Mouse (Mus musculus): ENCODE measurements around the gene Gm9. TPM values are rescaled to one million over a fixed set of nuclear protein-coding genes. Genes with fewer than 3 reads are reported as not detected.
A peak's percentile ranks its signal among the peaks of the same experiment; 100 is the strongest.
"Not testable (repeated sequence)": the region's sequence is repeated elsewhere in the genome, so short reads cannot be mapped to it uniquely, and the experiment has no call there.

Gene Gm9
- total RNA-seq (2021) = not detected
- long read RNA-seq, experiment 1 = 0 reads
- long read RNA-seq, experiment 2 = 0 reads

DNA sequence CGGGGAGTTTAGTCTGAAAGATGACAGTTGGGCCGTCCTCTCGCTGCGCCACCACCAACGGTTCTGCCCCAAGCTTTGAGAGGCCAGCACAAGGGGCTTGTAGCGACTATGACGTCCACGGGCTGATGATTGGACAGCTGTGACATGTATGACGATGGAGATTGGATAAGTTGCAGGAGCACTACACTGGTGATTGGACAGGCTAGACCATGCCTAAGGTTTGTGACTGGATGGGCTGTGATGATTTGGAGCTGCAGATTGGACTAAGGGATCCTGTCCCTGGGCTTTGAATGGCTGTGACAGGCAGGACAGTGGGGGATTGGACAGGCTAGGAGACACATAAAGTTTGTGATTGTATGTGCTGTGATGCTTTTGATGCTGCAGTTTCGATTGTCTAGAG, at the start of gene Gm9:
Gene Gm9 (minus strand): TSS at position 101 of the 400 bp plus-strand sequence.
- no peak for DNase-seq (ENCODE audit: extremely low spot score in 1 of 2, low spot score in 2 of 2)
- Histone ChIP-seq H3K4me3 (no peak within 1 kb of the TSS), H3K27ac (no peak within 1 kb of the TSS)
- intact Hi-C loops (cut with DNase I) = no loop called here
- no peak for TF ChIP-seq CTCF (IDR thresholded peaks at IDR 0.05)

GRCm38 (mm10) chrX:37249619-37250018, 38.8 kb upstream of the Gm9 start, which contains the start of gene Rhox3a:
Rhox3a (plus strand) TSS chrX:37249919.
- DNase-seq (ENCODE audit: extremely low spot score in 1 of 2, low spot score in 2 of 2); H3K27ac ChIP-seq; intact Hi-C loops (cut with DNase I); H3K4me3 ChIP-seq: not testable (repeated sequence)

- H3K27ac ChIP-seq; intact Hi-C loops (cut with DNase I); H3K4me3 ChIP-seq: not testable (repeated sequence)
Observed at GRCm38 (mm10) chrX:37244676-37245075, 33.8 kb upstream of the Gm9 start, which contains the start of gene Rhox2a. Rhox2a (plus strand) TSS chrX:37244976.

GRCm38 (mm10) chrX:37222158-37222557, 11.3 kb upstream of the Gm9 start, which contains the start of gene Rhox1:
Rhox1 (minus strand) TSS chrX:37222258.
- H3K4me3 ChIP-seq; H3K27ac ChIP-seq; DNase-seq (ENCODE audit: extremely low spot score in 1 of 2, low spot score in 2 of 2); intact Hi-C loops (cut with DNase I): not testable (repeated sequence)

More at GRCm38 (mm10) chrX:37244676-37245075, 33.8 kb upstream of the Gm9 start, which contains the start of gene Rhox2a:
- not testable (repeated sequence) for DNase-seq (ENCODE audit: extremely low spot score in 1 of 2, low spot score in 2 of 2)

- Histone ChIP-seq H3K27ac (no peak overlapping the region), H3K4me3 (no peak overlapping the region)
- intact Hi-C loops (cut with DNase I) = no loop called here
- no peak for TF ChIP-seq CTCF (IDR thresholded peaks at IDR 0.05)
- DNase-seq (ENCODE audit: extremely low spot score in 1 of 2, low spot score in 2 of 2) = no peak
Observed at GRCm38 (mm10) chrX:37198676-37199075, 12.2 kb downstream of the Gm9 start.

DNA sequence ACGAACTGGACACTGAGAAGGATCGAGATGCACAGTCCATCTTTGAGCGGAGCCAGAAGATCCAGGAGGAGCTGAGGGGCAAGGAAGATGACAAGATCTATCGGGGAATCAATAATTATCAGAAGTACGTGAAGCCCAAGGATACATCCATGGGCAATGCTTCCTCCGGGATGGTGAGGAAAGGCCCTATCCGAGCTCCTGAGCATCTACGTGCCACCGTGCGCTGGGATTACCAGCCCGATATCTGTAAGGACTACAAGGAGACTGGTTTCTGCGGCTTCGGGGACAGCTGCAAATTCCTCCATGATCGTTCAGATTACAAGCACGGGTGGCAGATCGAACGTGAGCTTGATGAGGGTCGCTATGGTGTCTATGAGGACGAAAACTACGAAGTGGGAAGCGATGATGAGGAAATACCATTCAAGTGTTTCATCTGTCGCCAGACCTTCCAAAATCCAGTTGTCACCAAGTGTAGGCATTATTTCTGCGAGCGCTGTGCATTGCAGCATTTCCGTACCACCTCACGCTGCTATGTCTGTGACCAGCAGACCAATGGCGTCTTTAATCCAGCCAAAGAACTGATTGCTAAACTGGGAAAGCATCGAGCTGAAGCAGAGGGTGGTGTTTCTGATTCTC, 19.0 kb downstream of the Gm9 start:
- Histone ChIP-seq H3K4me3 (peak overlapping the region; percentile 58), H3K27ac (peak overlapping the region; percentile 71)
- TF ChIP-seq CTCF (IDR thresholded peaks at IDR 0.05) = no peak
- DNase-seq (ENCODE audit: extremely low spot score in 1 of 2, low spot score in 2 of 2) = peak; percentile 10 to 16
- intact Hi-C loops (cut with DNase I) = no loop called here

DNA sequence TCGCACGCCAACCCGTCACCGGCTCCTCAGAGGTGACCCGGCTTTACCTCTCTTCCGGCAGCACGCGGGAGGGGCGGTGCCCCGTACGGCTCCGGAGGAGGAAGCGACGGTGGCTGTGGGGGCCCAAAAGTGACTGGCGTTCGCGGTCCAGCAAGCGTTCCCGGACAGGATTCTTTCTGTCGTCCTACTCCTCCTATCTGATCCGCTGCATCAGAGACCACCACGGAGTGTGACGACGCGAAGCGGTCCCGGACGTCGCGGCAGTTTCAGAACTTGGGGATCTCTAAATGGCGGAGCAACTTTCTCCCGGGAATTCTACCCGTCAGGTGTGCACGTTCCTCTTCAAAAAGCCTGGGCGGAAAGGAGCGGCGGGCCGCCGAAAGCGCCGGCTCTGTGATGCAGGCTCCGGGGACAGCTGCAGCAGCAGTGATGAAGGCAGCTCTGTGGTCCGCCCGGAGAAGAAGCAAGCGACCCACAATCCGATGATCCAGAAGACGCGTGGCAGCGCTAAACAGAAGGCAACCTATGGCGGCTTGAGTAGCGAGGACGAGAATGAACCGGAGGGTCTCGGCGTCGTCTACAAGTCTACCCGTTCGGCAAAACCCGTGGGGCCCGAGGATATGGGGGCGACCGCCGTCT, 19.6 kb downstream of the Gm9 start, which contains the start of the genes Ndufa1 and Rnf113a1:
Gene Ndufa1 (minus strand): TSS at position 59 of the 639 bp plus-strand sequence.
Gene Rnf113a1 (plus strand): TSS at position 141 of the 639 bp plus-strand sequence.
- DNase-seq (ENCODE audit: extremely low spot score in 1 of 2, low spot score in 2 of 2) = peak; percentile 84 to 85
- peak within 1 kb of the TSS; percentile 58 for H3K4me3 ChIP-seq
- intact Hi-C loops (cut with DNase I) = no loop called here
- no peak for TF ChIP-seq CTCF (IDR thresholded peaks at IDR 0.05)
- peak within 1 kb of the TSS; percentile 71 for H3K27ac ChIP-seq

- H3K27ac ChIP-seq = peak overlapping the region; percentile 71
Observed at GRCm38 (mm10) chrX:37190755-37191104, 20.1 kb downstream of the Gm9 start.

GRCm38 (mm10) chrX:37184401-37184800, 26.4 kb downstream of the Gm9 start:
- DNase-seq (ENCODE audit: extremely low spot score in 1 of 2, low spot score in 2 of 2); H3K27ac ChIP-seq; H3K4me3 ChIP-seq; intact Hi-C loops (cut with DNase I): not testable (repeated sequence)

More at GRCm38 (mm10) chrX:37190755-37191104, 20.1 kb downstream of the Gm9 start:
- TF ChIP-seq CTCF (IDR thresholded peaks at IDR 0.05) = no peak
- H3K4me3 ChIP-seq = peak overlapping the region; percentile 58
- intact Hi-C loops (cut with DNase I) = no loop called here
- DNase-seq (ENCODE audit: extremely low spot score in 1 of 2, low spot score in 2 of 2) = no peak

DNA sequence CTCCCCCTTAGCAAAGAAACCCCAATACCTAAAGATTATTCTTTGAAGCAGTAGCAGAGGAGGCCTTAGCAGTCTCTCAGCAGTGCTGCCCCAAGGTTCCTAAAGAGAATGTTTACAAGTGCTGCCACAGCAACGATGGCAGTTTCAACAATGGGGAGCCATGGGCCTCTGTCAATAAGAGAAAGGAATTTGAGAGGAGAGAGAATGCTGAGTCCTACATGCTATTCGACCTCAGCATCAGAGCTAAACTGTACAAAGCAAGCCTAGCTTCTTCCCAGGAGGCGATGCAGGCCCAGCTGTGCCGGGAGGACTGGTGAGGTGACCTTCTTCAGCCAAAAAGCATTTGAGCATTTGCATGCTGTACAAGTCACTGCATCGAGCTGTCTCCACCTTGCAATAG, 42.1 kb downstream of the Gm9 start, which contains the start of gene Akap14:
Gene Akap14 (minus strand): TSS at position 101 of the 400 bp plus-strand sequence.
- no peak within 1 kb of the TSS for H3K4me3 ChIP-seq
- TF ChIP-seq CTCF (IDR thresholded peaks at IDR 0.05) = no peak
- intact Hi-C loops (cut with DNase I) = no loop called here
- no peak for DNase-seq (ENCODE audit: extremely low spot score in 1 of 2, low spot score in 2 of 2)
- no peak within 1 kb of the TSS for H3K27ac ChIP-seq

DNA sequence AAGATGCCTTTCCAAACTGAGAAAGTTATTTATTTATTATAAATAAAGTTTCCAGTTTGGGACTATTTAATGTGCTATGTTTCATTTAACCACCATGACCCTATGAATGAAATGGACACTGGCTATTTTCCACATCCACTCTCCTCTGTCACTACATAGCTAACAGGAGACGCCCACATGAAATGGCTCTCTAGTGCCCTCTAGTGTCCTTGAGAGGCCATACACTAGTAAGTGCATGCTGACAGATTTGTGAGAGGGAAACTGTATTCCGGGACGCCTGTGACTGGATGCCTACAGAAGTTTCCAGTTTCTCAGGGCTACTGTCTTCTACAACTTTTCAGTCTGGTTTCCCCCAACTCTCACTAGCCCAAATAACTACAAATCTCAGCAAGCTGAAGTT, 43.8 kb downstream of the Gm9 start:
- no peak overlapping the region for H3K27ac ChIP-seq
- TF ChIP-seq CTCF (IDR thresholded peaks at IDR 0.05) = peak; percentile 65
- intact Hi-C loops (cut with DNase I) = no loop called here
- no peak for DNase-seq (ENCODE audit: extremely low spot score in 1 of 2, low spot score in 2 of 2)
- H3K4me3 ChIP-seq = no peak overlapping the region

DNA sequence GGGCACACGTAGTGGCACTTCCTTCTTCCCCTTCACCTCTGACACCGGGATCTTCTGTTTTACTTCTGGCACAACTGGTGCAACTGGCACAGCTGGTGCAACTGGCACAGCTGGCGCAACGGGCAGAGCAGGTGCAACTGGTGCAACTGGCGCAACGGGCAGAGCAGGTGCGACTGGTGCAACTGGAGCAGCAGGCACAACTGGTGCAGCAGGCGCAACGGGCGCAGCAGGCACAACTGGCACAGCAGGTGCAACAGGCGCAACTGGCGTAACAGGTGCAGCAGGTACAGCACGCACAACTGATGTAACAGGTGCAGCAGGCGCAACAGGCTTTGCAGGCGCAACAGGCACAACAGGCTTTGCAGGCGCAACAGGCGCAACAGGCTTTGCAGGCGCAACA, 47.7 kb downstream of the Gm9 start:
- Histone ChIP-seq H3K27ac (no peak overlapping the region), H3K4me3 (no peak overlapping the region)
- intact Hi-C loops (cut with DNase I) = no loop called here
- TF ChIP-seq CTCF (IDR thresholded peaks at IDR 0.05) = no peak
- DNase-seq (ENCODE audit: extremely low spot score in 1 of 2, low spot score in 2 of 2) = no peak
